Mouse (Mus musculus): ENCODE results near the gene Olfr516. TPM values are rescaled to one million over a fixed set of nuclear protein-coding genes. Genes with fewer than 3 reads are reported as not detected.

Gene Olfr516
- polyA plus RNA-seq, 1 experiment from 2014 or later, result not detected

Other genes with a start within 250 kb of the Olfr516 start
- gene Olfr506, start 239.7 kb downstream of the Olfr516 start, polyA plus RNA-seq (2015; fragmentation: Nextera tagmentation; extraction: Ambion mirVana), result not detected in 2 replicates
- not detected in 2 replicates for gene Olfr507, start 228.7 kb downstream of the Olfr516 start, polyA plus RNA-seq (2015; fragmentation: Nextera tagmentation; extraction: Ambion mirVana)
- gene Olfr508, start 220.5 kb downstream of the Olfr516 start, polyA plus RNA-seq (2015; fragmentation: Nextera tagmentation; extraction: Ambion mirVana), result not detected in 2 replicates
- gene Olfr509, start 198.6 kb downstream of the Olfr516 start, polyA plus RNA-seq (2015; fragmentation: Nextera tagmentation; extraction: Ambion mirVana), result not detected in 2 replicates
- not detected in 2 replicates for gene Olfr510, start 184.1 kb downstream of the Olfr516 start, polyA plus RNA-seq (2015; fragmentation: Nextera tagmentation; extraction: Ambion mirVana)
- gene Olfr512, start 137.2 kb downstream of the Olfr516 start, polyA plus RNA-seq (2015; fragmentation: Nextera tagmentation; extraction: Ambion mirVana), result not detected in 2 replicates
- not detected in 2 replicates for gene Olfr513, start 99.6 kb downstream of the Olfr516 start, polyA plus RNA-seq (2015; fragmentation: Nextera tagmentation; extraction: Ambion mirVana)
- not detected in 2 replicates for gene Olfr514, start 24.5 kb downstream of the Olfr516 start, polyA plus RNA-seq (2015; fragmentation: Nextera tagmentation; extraction: Ambion mirVana)
- gene Olfr517, start 21.9 kb upstream of the Olfr516 start, polyA plus RNA-seq (2015; fragmentation: Nextera tagmentation; extraction: Ambion mirVana), result not detected in 2 replicates
- not detected in 2 replicates for gene Olfr518, start 34.5 kb upstream of the Olfr516 start, polyA plus RNA-seq (2015; fragmentation: Nextera tagmentation; extraction: Ambion mirVana)
- gene Olfr519, start 43.9 kb upstream of the Olfr516 start, polyA plus RNA-seq (2015; fragmentation: Nextera tagmentation; extraction: Ambion mirVana), result not detected in 2 replicates
- gene Nlrp10, start 79.6 kb upstream of the Olfr516 start, polyA plus RNA-seq (2015; fragmentation: Nextera tagmentation; extraction: Ambion mirVana), result not detected in 2 replicates
- gene Eif3f, start 83.9 kb upstream of the Olfr516 start, polyA plus RNA-seq (2015; fragmentation: Nextera tagmentation; extraction: Ambion mirVana), result 60.9 and 62.8 TPM in 2 replicates
- gene Tub, start 99.8 kb upstream of the Olfr516 start, polyA plus RNA-seq (2015; fragmentation: Nextera tagmentation; extraction: Ambion mirVana), result 62.1 and 66.0 TPM in 2 replicates
- 36.1 and 38.0 TPM in 2 replicates for gene Ric3, start 232.8 kb upstream of the Olfr516 start, polyA plus RNA-seq (2015; fragmentation: Nextera tagmentation; extraction: Ambion mirVana)